Mouse (Mus musculus): Measurements from ENCODE around the gene Pik3r2. TPM values are rescaled to one million over a fixed set of nuclear protein-coding genes. Genes with fewer than 3 reads are reported as not detected.

Pik3r2 gene
- polyA plus RNA-seq, 1 experiment from 2014 or later, result 77.3 TPM

- H3K27me3 ChIP-seq (ENCODE audit: insufficient read depth, low read length), result no peaks in the 10 kb centered on the region
- H3K4me2 ChIP-seq (replicated peaks; ENCODE audit: low read depth, low read length), result peak overlapping the region; percentile 98
- 15% methylated on average over 49 of the region's 50 CpGs for WGBS
These were observed 21.4 kb downstream of the Pik3r2 start for GRCm38 (mm10) chr8:70754871-70755660.

GRCm38 (mm10) chr8:70754043-70754870 lies 22.3 kb downstream of the Pik3r2 start, which contains the start of gene Rab3a:
TSS of gene Rab3a (plus strand) at chr8:70754679.
- Histone ChIP-seq H3K4me1 (ENCODE audit: insufficient read depth, low read length) (peaks cover 42% of the 10 kb centered on the region), H3K4me2 (replicated peaks; ENCODE audit: low read depth, low read length) (peak within 1 kb of the TSS; percentile 98), H3K36me3 (ENCODE audit: insufficient read depth, low read length) (peaks cover 17% of the 10 kb centered on the region; the same call in 1 of the 2 replicates), H3K9ac (replicated peaks; ENCODE audit: low read length) (peak within 1 kb of the TSS; percentile 76), H3K27me3 (ENCODE audit: insufficient read depth, low read length) (no peaks in the 10 kb centered on the region; the same call in 1 of the 2 replicates), H3K27ac (ENCODE audit: low read length) (peak within 1 kb of the TSS; percentile 89), H3K4me3 (ENCODE audit: low read length) (peak within 1 kb of the TSS; percentile 72), H3K9me3 (ENCODE audit: low read length) (no peaks in the 10 kb centered on the region)
- 8% methylated on average over 37 of the region's 37 CpGs for WGBS
- peak; percentile 98 for ATAC-seq (ENCODE audit: low FRiP score, low TSS enrichment)

More at GRCm38 (mm10) chr8:70754871-70755660, 21.4 kb downstream of the Pik3r2 start:
- H3K4me1 ChIP-seq (ENCODE audit: insufficient read depth, low read length), result peaks cover 50% of the 10 kb centered on the region
- H3K36me3 ChIP-seq (ENCODE audit: insufficient read depth, low read length), result peaks cover 17% of the 10 kb centered on the region; the same call in 1 of the 2 replicates
- H3K9ac ChIP-seq (replicated peaks; ENCODE audit: low read length), result peak overlapping the region; percentile 76
- H3K9me3 ChIP-seq (ENCODE audit: low read length), result no peaks in the 10 kb centered on the region
- peak overlapping the region; percentile 72 for H3K4me3 ChIP-seq (ENCODE audit: low read length)
- ATAC-seq (ENCODE audit: low FRiP score, low TSS enrichment), result peak; percentile 28
- H3K27ac ChIP-seq (ENCODE audit: low read length), result peak overlapping the region; percentile 57

- no peak for ATAC-seq (ENCODE audit: low FRiP score, low TSS enrichment)
- peak overlapping the region; percentile 89 for H3K27ac ChIP-seq (ENCODE audit: low read length)
- H3K9me3 ChIP-seq (ENCODE audit: low read length), result no peaks in the 10 kb centered on the region
- H3K4me2 ChIP-seq (replicated peaks; ENCODE audit: low read depth, low read length), result peak overlapping the region; percentile 51
- 4% methylated on average over 21 of the region's 21 CpGs for WGBS
- peaks cover 33% of the 10 kb centered on the region for H3K4me1 ChIP-seq (ENCODE audit: insufficient read depth, low read length)
- peak overlapping the region; percentile 31 for H3K9ac ChIP-seq (replicated peaks; ENCODE audit: low read length)
- peaks cover 17% of the 10 kb centered on the region; the same call in 1 of the 2 replicates for H3K36me3 ChIP-seq (ENCODE audit: insufficient read depth, low read length)
- peak overlapping the region; percentile 24 for H3K4me3 ChIP-seq (ENCODE audit: low read length)
- peaks cover 7% of the 10 kb centered on the region for H3K27me3 ChIP-seq (ENCODE audit: insufficient read depth, low read length)
These were observed 23.4 kb downstream of the Pik3r2 start for GRCm38 (mm10) chr8:70753151-70753550.

- WGBS, result 27% methylated on average over 11 of the region's 11 CpGs
- Histone ChIP-seq H3K4me1 (ENCODE audit: insufficient read depth, low read length) (peaks cover 34% of the 10 kb centered on the region), H3K9me3 (ENCODE audit: low read length) (no peaks in the 10 kb centered on the region), H3K9ac (replicated peaks; ENCODE audit: low read length) (peak overlapping the region; percentile 31; the same call in 1 of the 2 replicates), H3K4me3 (ENCODE audit: low read length) (no peak overlapping the region), H3K36me3 (ENCODE audit: insufficient read depth, low read length) (peaks cover 10% of the 10 kb centered on the region; the same call in 1 of the 2 replicates), H3K27me3 (ENCODE audit: insufficient read depth, low read length) (peaks cover 12% of the 10 kb centered on the region), H3K27ac (ENCODE audit: low read length) (peak overlapping the region; percentile 89), H3K4me2 (replicated peaks; ENCODE audit: low read depth, low read length) (peak overlapping the region; percentile 51; the same call in 1 of the 2 replicates)
- ATAC-seq (ENCODE audit: low FRiP score, low TSS enrichment), result no peak
These were observed 24.3 kb downstream of the Pik3r2 start for GRCm38 (mm10) chr8:70752000-70752764.

GRCm38 (mm10) chr8:70750128-70750680 lies 26.3 kb downstream of the Pik3r2 start:
- Histone ChIP-seq H3K9ac (replicated peaks; ENCODE audit: low read length) (no peak overlapping the region), H3K4me3 (ENCODE audit: low read length) (no peak overlapping the region), H3K4me2 (replicated peaks; ENCODE audit: low read depth, low read length) (no peak overlapping the region), H3K27me3 (ENCODE audit: insufficient read depth, low read length) (peaks cover 26% of the 10 kb centered on the region), H3K36me3 (ENCODE audit: insufficient read depth, low read length) (no peaks in the 10 kb centered on the region), H3K4me1 (ENCODE audit: insufficient read depth, low read length) (peaks cover 29% of the 10 kb centered on the region), H3K27ac (ENCODE audit: low read length) (no peak overlapping the region), H3K9me3 (ENCODE audit: low read length) (no peaks in the 10 kb centered on the region)
- 77% methylated on average over 13 of the region's 13 CpGs for WGBS
- no peak for ATAC-seq (ENCODE audit: low FRiP score, low TSS enrichment)

- Histone ChIP-seq H3K4me2 (replicated peaks; ENCODE audit: low read depth, low read length) (no peak overlapping the region), H3K9ac (replicated peaks; ENCODE audit: low read length) (no peak overlapping the region), H3K27me3 (ENCODE audit: insufficient read depth, low read length) (peaks cover 34% of the 10 kb centered on the region), H3K27ac (ENCODE audit: low read length) (no peak overlapping the region), H3K4me3 (ENCODE audit: low read length) (no peak overlapping the region), H3K9me3 (ENCODE audit: low read length) (no peaks in the 10 kb centered on the region), H3K36me3 (ENCODE audit: insufficient read depth, low read length) (no peaks in the 10 kb centered on the region), H3K4me1 (ENCODE audit: insufficient read depth, low read length) (peaks cover 27% of the 10 kb centered on the region)
- ATAC-seq (ENCODE audit: low FRiP score, low TSS enrichment), result no peak
- WGBS, result 80% methylated on average over 19 of the region's 19 CpGs
These were observed 27.3 kb downstream of the Pik3r2 start for GRCm38 (mm10) chr8:70749097-70749674.

GRCm38 (mm10) chr8:70748246-70749096 lies 28.0 kb downstream of the Pik3r2 start:
- H3K4me1 ChIP-seq (ENCODE audit: insufficient read depth, low read length), result peaks cover 27% of the 10 kb centered on the region
- no peaks in the 10 kb centered on the region for H3K9me3 ChIP-seq (ENCODE audit: low read length)
- no peak overlapping the region for H3K27ac ChIP-seq (ENCODE audit: low read length)
- no peaks in the 10 kb centered on the region for H3K36me3 ChIP-seq (ENCODE audit: insufficient read depth, low read length)
- no peak overlapping the region for H3K9ac ChIP-seq (replicated peaks; ENCODE audit: low read length)
- no peak overlapping the region for H3K4me3 ChIP-seq (ENCODE audit: low read length)
- no peak overlapping the region for H3K4me2 ChIP-seq (replicated peaks; ENCODE audit: low read depth, low read length)
- H3K27me3 ChIP-seq (ENCODE audit: insufficient read depth, low read length), result peaks cover 41% of the 10 kb centered on the region
- ATAC-seq (ENCODE audit: low FRiP score, low TSS enrichment), result no peak
- WGBS, result 90% methylated on average over 23 of the region's 23 CpGs

GRCm38 (mm10) chr8:70747211-70747890 lies 29.2 kb downstream of the Pik3r2 start:
- Histone ChIP-seq H3K27ac (ENCODE audit: low read length) (no peak overlapping the region), H3K4me2 (replicated peaks; ENCODE audit: low read depth, low read length) (no peak overlapping the region), H3K9ac (replicated peaks; ENCODE audit: low read length) (no peak overlapping the region), H3K36me3 (ENCODE audit: insufficient read depth, low read length) (no peaks in the 10 kb centered on the region), H3K9me3 (ENCODE audit: low read length) (no peaks in the 10 kb centered on the region), H3K4me3 (ENCODE audit: low read length) (no peak overlapping the region), H3K4me1 (ENCODE audit: insufficient read depth, low read length) (peaks cover 21% of the 10 kb centered on the region), H3K27me3 (ENCODE audit: insufficient read depth, low read length) (peaks cover 51% of the 10 kb centered on the region)
- WGBS, result 70% methylated on average over 18 of the region's 18 CpGs
- no peak for ATAC-seq (ENCODE audit: low FRiP score, low TSS enrichment)

All from kidney, embryonic 16.5 days (tissue).